Mouse (Mus musculus) liver, postnatal 0 days (tissue): ENCODE measurements around the gene Cldn24.

Source experiments
- CTCF ChIP-seq: sonication (generic); IDR thresholded peaks from 2 replicates; pipeline ENCODE4 v1.5.1; 2016; ENCODE audit warnings: antibody characterized with exemption, low read depth
- EP300 ChIP-seq: IDR thresholded peaks from 2 replicates; pipeline ENCODE4 v1.6.1; 2016; ENCODE audit warnings: antibody characterized with exemption, low read depth, mild to moderate bottlenecking

- TF ChIP-seq CTCF, result peak; percentile 53
- no peak for TF ChIP-seq EP300
Observed at GRCm38 (mm10) chr8:47849842-47850241, 27.9 kb downstream of the Cldn24 start.
